Mouse (Mus musculus) adrenal gland, adult 2 months (tissue): ENCODE data around the gene Adck2. TPM values are rescaled to one million over a fixed set of nuclear protein-coding genes. Genes with fewer than 3 reads are reported as not detected.
A peak's percentile ranks its signal among the peaks of the same experiment; 100 is the strongest.

Source experiments
- DNase-seq: peaks from one replicate; pipeline ENCODE4 v3.0.0; 2021
- polyA plus RNA-seq: library from polyadenylated mRNA; depleted of rRNA; stranded (reverse); fragments of >200 nt; gene quantifications from 2 replicates; pipeline ENCODE4 v1.2.3, GENCODE M21; 2012
- total RNA-seq, 2 experiments: library from RNA; stranded (reverse); gene quantifications; 2 replicates each; pipeline ENCODE4 v1.2.3; 2021

The Adck2 gene
- total and polyA plus RNA-seq, 3 experiments: 18.7 to 27.3 (median 20.4) TPM

DNA sequence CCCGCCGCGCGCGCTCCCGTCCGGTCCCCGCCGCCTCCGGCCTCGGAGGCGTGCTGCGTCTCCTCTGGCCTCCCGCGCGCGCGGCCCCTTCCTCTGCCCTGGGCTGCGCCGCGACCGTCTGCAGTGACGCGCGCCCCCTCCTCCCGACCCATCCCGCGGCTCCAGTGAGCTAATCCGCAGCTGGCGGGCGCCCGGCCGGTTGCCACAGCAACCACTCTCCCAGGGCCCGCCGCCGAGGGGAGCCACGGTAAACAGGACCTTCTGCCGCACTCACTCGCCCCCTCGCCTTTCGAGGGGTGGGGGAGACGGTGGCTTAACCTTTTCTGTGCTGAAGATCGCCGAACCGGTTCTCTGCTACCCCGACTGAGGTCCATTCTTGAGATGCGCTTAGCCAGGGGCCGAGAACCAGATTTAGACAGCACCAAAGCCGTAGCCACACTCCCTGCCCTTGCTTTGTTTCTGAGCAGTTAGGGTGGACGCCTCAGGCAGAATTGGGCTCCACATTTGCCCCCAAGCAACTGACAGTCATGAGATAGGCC, 15.9 kb upstream of the Adck2 start, which contains the start of gene Dennd2a:
TSS of gene Dennd2a (minus strand) at position 145 of the 539 bp plus-strand sequence.
- peak; percentile 82 for DNase-seq

DNA sequence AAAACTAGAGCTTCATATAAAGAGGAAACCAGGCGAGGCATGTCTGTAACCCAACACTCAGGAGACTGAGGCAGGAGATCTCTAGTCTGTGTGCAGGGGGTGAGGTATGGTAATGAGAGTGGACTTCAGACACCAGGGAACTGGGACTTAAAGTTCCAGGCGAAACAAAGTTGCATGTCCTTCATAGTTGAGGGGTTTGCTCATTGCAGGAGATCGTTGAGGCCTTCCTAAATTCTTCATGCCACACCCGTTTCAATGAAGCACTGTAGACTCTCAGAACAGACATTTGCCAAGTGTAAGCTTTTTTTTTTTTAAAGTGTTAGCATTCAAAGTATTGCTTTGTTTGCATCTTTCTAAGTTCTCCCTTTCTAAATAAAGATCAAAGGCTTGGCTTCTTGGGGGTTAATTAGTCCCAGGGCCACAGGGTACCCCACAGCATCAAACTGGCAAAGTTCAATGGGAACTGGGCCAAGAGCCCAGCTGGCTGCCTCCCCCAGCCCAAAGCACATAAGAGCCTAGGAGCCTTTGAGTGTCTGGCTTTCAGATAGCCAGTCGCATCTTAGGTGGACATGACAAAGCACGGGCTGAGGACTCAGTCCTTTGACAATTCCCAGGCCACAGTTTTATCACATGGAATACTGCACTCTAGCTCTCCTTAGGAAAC, 14.3 kb upstream of the Adck2 start:
- DNase-seq: no peak

- DNase-seq: peak; percentile 82
Observed at GRCm38 (mm10) chr6:39562166-39563015, 11.3 kb upstream of the Adck2 start.

DNA sequence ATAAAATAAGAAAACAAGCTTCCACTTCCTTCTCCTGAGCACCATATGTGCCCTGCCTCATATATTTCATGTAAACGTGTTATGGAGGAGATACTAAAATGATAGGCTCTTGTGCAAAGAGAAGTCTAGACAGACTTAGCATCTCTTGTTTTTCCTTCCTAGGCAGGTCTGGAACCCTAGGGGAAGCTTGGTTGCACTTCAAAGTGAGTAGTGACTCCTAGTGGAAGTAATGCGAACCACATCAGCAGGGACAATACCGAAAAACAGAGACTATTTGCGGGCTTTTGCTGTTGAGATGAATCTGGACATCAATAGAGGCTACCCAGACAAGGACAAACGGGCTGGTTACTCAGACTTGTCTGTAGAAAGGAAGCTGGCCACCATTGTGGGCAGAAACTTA, 6.1 kb upstream of the Adck2 start:
- DNase-seq: no peak

- peak; percentile 68 for DNase-seq
Observed at GRCm38 (mm10) chr6:39570426-39570825, 3.2 kb upstream of the Adck2 start.

DNA sequence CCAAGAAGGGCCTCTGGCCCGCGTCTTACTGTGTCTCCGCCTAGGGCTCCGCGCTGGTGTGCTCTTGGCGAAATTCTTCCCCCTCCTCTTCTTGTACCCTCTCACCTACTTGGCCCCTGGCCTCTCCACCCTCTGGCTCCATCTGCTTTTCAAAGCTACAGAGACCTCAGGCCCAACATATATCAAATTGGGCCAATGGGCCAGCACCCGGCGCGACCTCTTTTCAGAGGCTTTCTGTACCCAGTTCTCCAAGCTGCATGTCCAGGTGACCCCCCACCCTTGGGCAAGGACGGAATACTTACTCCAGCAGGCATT, 839 bp downstream of the Adck2 start:
- DNase-seq: peak; percentile 51

GRCm38 (mm10) chr6:39574951-39575350, 1.3 kb downstream of the Adck2 start:
- no peak for DNase-seq

- no peak for DNase-seq
Observed at GRCm38 (mm10) chr6:39579552-39579951, 5.9 kb downstream of the Adck2 start.

- no peak for DNase-seq
Observed at GRCm38 (mm10) chr6:39580558-39580957, 6.9 kb downstream of the Adck2 start.

DNA sequence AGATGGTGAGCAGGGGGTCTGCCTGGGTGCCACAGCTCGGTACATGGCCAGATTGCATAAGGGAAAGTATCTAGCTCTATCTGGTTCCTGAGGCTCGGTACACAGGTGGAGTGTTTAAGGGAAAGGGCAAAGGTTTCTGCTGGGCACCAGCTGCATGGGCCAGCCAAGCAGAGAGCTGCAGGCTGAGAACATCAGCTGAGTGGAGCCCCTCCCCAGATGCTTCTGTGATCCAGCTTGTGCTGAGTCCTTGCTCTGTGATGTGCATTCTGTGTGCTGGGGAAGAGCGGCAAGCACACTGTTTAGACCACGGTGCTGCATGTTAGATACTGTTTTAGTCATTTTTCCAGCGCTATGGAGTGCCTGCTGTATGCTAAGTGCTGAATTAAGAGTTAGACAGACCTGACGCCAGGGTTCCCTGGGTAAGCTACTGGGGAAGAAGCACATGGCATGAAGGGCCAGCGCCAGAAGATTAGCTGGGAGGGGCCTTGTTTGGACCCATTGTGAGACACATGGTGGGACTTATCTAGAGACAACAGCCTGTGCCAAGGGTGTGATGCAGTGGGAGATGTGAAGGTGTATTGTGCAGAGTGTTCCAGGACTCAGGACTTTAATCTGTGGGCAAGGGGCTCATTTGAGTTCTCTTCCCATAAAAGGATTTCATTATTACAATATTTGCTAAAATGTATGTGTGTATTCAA, 7.6 kb downstream of the Adck2 start:
- no peak for DNase-seq

GRCm38 (mm10) chr6:39585517-39585916, 11.8 kb downstream of the Adck2 start, which contains the start of gene Gm42420:
Gene Gm42420 (plus strand): TSS chr6:39585753.
- DNase-seq: peak; percentile 63

GRCm38 (mm10) chr6:39591481-39591880, 17.8 kb downstream of the Adck2 start:
- DNase-seq: no peak

DNA sequence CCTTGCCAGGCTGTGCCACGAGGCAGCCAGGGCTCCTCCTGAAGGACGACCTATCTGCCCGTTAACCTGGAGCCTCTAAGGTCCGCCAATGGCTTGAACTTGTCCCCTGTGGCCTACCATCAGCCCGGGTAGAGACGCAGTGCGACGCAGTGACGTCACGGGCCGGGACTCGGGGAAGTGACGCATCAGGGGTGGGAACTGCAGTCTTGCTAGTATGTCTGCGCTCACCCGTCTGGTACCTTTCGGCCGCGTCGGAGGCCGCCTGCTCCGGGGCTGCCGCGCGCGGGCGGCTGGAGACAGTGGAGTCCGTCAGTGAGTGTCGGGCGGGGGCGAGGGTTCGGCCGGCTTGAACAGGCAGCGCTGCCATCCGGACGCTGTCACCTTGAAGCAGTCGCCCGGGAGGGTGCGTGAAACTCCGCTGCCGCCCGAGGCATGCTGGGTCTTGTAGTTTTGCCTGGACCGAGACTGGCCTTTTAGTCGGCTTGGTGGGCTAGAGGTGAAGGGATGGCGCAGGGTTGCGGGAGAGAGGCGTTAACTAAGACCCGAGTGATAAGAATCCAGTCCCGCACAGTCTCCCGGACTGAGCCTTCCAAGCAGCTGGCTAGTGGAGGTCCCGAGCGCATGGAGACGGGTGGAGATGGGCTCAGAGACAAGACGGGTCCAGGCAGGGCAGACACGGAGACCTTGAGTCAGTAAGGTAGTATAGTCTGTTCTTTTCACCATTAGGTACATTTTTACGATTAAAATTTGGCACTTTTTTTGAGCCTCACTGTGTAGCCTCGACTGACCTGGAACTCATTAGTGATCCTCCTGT, 18.9 kb downstream of the Adck2 start, which contains the start of gene Ndufb2:
TSS of gene Ndufb2 (plus strand) at position 174 of the 814 bp plus-strand sequence.
- DNase-seq: peak; percentile 96

DNA sequence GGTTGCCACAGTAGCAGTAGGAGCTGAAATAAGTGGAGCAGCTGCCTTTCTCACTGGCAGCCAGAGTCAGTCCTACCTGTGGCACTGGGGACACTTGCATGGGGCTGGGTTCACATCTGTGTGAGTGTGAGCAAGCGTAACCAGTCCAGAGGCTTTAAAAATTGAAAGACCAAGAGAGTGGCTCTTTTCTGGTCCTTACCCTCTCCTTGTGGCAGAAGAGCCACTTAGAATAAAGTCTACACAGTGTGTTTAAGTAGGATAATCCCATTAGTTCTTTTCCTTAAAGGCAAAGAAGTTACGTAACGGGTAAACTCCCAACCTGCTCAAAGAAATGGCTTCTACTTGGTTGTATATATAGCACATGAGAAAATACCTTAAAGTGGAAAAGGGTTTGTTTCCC, 27.2 kb downstream of the Adck2 start:
- no peak for DNase-seq

DNA sequence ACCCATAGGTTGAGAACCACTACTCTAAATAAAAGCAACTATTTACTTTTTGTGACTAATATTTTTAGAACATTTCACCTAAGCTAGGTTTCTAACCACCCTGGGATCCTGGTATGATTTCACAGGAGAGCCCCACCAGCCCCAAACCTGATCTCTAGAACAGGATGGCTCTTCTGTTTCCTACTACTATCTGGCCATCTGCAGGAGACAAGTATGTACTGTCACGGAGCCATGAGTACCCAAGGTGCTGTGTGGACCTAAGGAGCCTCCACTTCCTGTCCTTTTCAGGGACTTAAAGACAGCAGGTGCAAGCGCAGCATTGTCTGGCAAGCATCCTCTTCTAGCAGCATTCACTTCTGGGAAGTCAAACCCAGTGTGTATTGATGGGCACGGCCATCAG, 28.2 kb downstream of the Adck2 start:
- no peak for DNase-seq

- no peak for DNase-seq
Observed at GRCm38 (mm10) chr6:39604565-39604964, 30.9 kb downstream of the Adck2 start.

DNA sequence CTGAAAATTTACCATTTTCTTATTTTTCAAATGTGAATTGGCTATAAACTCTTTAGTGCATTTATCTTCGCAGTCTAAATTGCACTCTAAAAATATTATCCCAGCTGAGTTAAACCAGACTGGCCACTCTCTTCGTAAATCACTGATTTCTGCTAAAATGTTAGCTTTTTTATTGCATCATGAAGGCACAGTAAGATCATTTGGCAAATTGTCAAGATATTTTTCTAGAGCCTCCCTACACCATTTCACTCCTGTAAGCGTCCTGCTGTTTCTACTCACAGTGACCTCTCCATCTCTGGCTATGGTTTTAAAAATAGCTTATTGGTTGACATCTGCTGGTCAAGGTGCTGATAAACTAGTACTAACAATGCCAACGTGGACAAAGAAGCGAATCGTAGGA, 32.4 kb downstream of the Adck2 start:
- no peak for DNase-seq

- DNase-seq: no peak
Observed at GRCm38 (mm10) chr6:39606862-39607261, 33.2 kb downstream of the Adck2 start.

DNA sequence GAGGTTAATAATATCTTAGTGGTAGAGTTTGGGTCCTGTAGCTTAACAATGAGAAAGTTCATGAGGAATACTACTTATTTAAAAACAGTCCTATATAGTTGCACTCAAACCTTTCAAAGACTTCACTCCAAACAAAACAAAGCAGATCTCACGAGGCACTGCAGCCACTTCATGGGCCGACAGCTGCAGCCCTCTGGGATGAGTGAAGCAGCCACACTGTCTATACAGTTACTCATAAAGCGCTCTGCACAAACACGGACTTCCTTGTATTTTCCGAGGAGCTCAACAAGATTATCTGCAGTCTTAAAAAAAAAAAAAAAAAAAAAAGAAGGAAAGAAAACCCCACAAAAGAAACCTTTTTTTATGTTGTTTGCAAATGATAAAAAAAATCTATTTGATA, 33.7 kb downstream of the Adck2 start:
- no peak for DNase-seq

- no peak for DNase-seq
Observed at GRCm38 (mm10) chr6:39610207-39610606, 36.5 kb downstream of the Adck2 start.

GRCm38 (mm10) chr6:39611296-39611695, 37.6 kb downstream of the Adck2 start:
- no peak for DNase-seq
